Mouse (Mus musculus) neural tube, embryonic 15.5 days (tissue): ENCODE results near the gene Mrps14. TPM values are rescaled to one million over a fixed set of nuclear protein-coding genes. Genes with fewer than 3 reads are reported as not detected.

Experiments used
- ATAC-seq: fragments of 200-750 bp; cut with Nextera tagmentation; 2 replicates; pipeline ENCODE4 v1.8.0; 2017; ENCODE audit warnings: mild to moderate bottlenecking, moderate TSS enrichment, moderate library complexity; ENCODE audit not compliant: low FRiP score
- H3K27ac ChIP-seq: fragments of 300-500 bp; sonication (generic); replicated peaks from 2 replicates; pipeline ENCODE4 v1.5.1; 2015; ENCODE audit warnings: mild to moderate bottlenecking, inconsistent platforms
- H3K27me3 ChIP-seq: fragments of 300-500 bp; sonication (generic); replicated peaks from 2 replicates; pipeline ENCODE4 v1.6.1; 2015; ENCODE audit warnings: inconsistent platforms
- H3K36me3 ChIP-seq: fragments of 300-500 bp; sonication (generic); 2 replicates; pipeline ENCODE4 v1.6.1; 2015; ENCODE audit warnings: inconsistent platforms
- H3K4me1 ChIP-seq: fragments of 300-500 bp; sonication (generic); 2 replicates; pipeline ENCODE4 v1.6.1; 2015; ENCODE audit warnings: inconsistent platforms
- H3K4me2 ChIP-seq: fragments of 300-500 bp; sonication (generic); 2 replicates; pipeline ENCODE4 v1.6.1; 2015; ENCODE audit warnings: inconsistent platforms, mild to moderate bottlenecking, moderate library complexity
- H3K4me3 ChIP-seq: fragments of 300-500 bp; sonication (generic); replicated peaks from 2 replicates; pipeline ENCODE4 v1.5.1; 2015; ENCODE audit warnings: mild to moderate bottlenecking, inconsistent platforms
- H3K9ac ChIP-seq: fragments of 300-500 bp; sonication (generic); replicated peaks from 2 replicates; pipeline ENCODE4 v1.6.1; 2015; ENCODE audit warnings: mild to moderate bottlenecking, inconsistent platforms
- H3K9me3 ChIP-seq: fragments of 300-500 bp; sonication (generic); replicated peaks from 2 replicates; pipeline ENCODE4 v1.6.1; 2016; ENCODE audit warnings: inconsistent platforms
- WGBS: fragments of 180-500 bp; shearing (Covaris S2); methylation state at CpG from one replicate; pipeline ENCODE4 v1.1.7; 2015; ENCODE audit warnings: mixed read lengths; 5-methylcytosine and 5-hydroxymethylcytosine counted together
- polyA plus RNA-seq: library from polyadenylated mRNA; unstranded; fragments of >200 nt; fragmentation: Nextera tagmentation; extraction: Ambion mirVana; gene quantifications from 2 replicates; pipeline ENCODE4 v1.2.1, GENCODE M21; 2015

Gene Mrps14
- 130 and 154 TPM in 2 replicates for polyA plus RNA-seq

DNA sequence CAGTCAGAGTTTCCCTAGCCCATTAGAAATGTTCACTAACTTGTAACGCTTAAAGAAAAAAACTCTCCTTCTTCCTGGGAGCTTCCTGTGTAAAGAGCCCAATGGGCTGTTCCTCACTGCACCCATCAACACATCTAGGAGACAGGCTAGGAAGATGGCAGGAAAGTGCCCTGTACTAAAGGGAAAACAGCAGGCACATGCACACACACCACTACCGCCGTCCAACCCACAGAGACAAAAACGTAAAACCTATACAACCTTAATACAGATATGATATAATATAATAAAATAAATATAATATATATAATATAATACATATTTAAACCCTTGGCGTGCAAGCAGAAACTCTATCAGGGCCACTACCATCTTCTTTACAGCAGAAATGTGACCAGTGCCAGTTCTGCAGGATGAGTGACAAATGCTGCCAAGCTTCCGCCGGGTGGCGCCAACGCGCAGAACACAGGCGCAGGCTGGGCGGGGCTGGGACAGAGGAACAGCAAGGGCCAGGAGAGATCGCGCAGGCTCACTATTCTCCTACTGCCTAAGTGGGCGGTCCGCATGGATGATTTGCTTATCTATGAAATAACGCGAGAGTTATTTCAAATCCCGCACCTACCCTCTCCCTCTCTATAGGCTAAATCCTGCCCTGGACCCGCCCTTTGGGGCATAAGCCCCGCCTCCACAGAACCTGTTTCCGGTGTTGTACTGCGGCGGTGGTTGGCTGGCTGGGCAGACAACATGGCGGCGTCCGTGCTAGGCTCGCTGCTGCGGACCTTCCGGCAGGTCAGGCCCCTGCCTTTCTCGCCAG, at the start of gene Mrps14:
Gene Mrps14, plus strand, starts transcription at position 687 of the 808 bp plus-strand sequence.
- Histone ChIP-seq H3K4me2 (peak within 1 kb of the TSS; percentile 71), H3K9ac (peak within 1 kb of the TSS; percentile 76), H3K36me3 (peaks cover 17% of the 10 kb centered on the region), H3K4me3 (peak within 1 kb of the TSS; percentile 76), H3K27ac (peak within 1 kb of the TSS; percentile 84), H3K9me3 (no peaks in the 10 kb centered on the region), H3K27me3 (no peaks in the 10 kb centered on the region), H3K4me1 (peaks cover 14% of the 10 kb centered on the region)
- ATAC-seq: peak; percentile 99
- WGBS: 8% methylated on average over 31 of the region's 31 CpGs

DNA sequence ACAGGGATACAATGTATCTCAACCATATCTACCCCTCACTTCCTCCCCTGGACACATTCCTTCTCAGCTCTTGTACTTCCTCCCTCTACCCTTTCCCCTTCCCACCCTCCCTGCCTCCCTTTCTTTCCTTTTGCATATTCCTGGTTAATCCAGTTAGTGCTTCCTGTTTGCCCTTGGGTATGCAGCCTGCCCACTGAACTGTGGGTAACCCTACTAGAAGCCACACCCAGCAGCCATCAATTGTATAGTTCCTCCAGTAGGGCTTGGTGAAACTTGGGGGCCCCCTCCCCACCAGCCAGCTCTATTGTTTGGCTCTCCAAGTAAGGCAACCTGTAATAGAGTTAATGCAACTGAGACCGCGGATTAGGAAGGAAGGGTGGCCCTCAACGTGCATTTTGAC, 49.4 kb upstream of the Mrps14 start:
- no peak overlapping the region for H3K4me3 ChIP-seq
- H3K27me3 ChIP-seq: no peaks in the 10 kb centered on the region
- H3K36me3 ChIP-seq: no peaks in the 10 kb centered on the region
- WGBS: 76% methylated on average over 3 of the region's 3 CpGs
- no peaks in the 10 kb centered on the region for H3K9me3 ChIP-seq
- 0 out of 2 replicates have a peak, but pooled peaks cover 11% of the 10 kb centered on the region for H3K4me1 ChIP-seq
- H3K27ac ChIP-seq: no peak overlapping the region
- no peak overlapping the region for H3K9ac ChIP-seq
- no peak overlapping the region for H3K4me2 ChIP-seq
- no peak for ATAC-seq

DNA sequence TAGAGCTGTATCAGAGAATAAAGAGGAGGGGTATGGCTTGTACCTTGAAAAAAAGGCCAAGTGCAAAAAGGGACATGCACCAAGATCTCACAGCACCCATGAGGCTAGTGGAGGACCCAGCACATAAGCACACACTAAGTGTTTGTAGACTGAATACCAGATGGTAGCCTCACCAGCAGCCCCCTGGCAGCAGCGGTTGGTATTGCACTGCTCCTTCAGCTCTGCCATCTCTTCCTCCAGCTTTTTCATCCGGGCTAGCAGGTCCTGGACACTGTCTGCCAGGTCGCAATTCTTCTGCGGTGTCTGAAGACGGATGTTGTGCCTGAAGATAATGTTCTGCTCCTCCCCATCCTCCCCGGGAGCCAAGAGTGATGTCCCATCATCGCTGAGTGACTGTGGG, 47.7 kb upstream of the Mrps14 start:
- WGBS: 85% methylated on average over 7 of the region's 7 CpGs
- no peak for ATAC-seq
- H3K9me3 ChIP-seq: no peaks in the 10 kb centered on the region
- H3K9ac ChIP-seq: no peak overlapping the region
- H3K27ac ChIP-seq: no peak overlapping the region
- H3K4me2 ChIP-seq: no peak overlapping the region
- H3K4me3 ChIP-seq: no peak overlapping the region
- no peaks in the 10 kb centered on the region for H3K36me3 ChIP-seq
- H3K4me1 ChIP-seq: 0 out of 2 replicates have a peak, but pooled peaks cover 11% of the 10 kb centered on the region
- H3K27me3 ChIP-seq: no peaks in the 10 kb centered on the region

DNA sequence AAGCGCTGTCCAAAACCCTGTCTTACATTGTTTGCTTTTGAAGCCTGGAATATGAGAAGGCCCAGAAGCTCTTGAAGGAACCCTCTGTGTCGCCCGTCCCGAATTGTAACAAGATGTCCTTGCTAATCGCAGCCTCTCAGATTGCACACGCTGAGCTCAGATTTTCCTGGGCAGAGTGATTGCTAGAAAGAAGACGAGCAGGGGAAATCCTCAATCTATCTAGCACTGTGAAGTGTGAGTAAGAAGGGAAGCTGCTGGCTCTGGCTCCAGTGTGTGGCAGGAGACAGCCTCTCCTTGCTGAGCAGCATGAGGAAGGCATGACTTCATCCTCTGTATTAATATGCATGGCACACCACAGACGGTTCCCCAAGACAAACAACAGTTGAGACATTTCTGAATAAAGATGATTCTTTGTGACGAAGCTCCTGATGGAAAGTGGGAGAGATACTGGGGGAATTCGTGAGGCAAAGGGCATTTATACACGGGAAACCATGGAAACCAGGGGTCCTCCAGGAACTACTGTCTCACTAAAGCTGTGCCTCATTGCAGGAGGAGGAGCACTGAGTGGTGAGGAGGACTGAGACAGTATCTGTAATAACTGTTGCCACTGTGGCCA, 45.6 kb upstream of the Mrps14 start:
- Histone ChIP-seq H3K4me2 (no peak overlapping the region), H3K9me3 (no peaks in the 10 kb centered on the region), H3K4me3 (no peak overlapping the region), H3K36me3 (no peaks in the 10 kb centered on the region), H3K27ac (no peak overlapping the region), H3K27me3 (no peaks in the 10 kb centered on the region), H3K9ac (no peak overlapping the region), H3K4me1 (0 out of 2 replicates have a peak, but pooled peaks cover 11% of the 10 kb centered on the region)
- ATAC-seq: no peak
- WGBS: 62% methylated on average over 11 of the region's 11 CpGs

DNA sequence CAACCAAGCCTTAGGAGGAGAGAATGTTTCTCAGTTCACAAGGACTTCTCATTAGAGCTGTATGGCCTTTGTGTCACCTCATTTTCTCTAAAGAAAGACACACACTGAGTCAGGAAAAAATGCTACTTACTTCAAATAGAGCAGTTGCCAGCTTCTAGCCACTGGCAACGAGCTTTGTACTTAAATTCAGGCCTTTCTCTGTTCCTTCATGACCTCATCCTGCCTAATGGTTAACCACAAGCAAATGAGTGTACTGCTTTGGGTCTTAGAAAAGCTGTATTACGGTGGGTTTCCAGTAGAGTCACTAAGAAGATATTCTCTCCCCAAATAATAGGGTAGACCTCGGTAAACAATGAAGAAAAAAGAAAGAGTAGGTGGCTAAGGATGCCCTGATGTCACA, 44.3 kb upstream of the Mrps14 start:
- Histone ChIP-seq H3K27me3 (no peaks in the 10 kb centered on the region), H3K4me3 (no peak overlapping the region), H3K4me2 (no peak overlapping the region), H3K4me1 (0 out of 2 replicates have a peak, but pooled peaks cover 11% of the 10 kb centered on the region), H3K27ac (no peak overlapping the region), H3K9me3 (no peaks in the 10 kb centered on the region), H3K36me3 (no peaks in the 10 kb centered on the region), H3K9ac (no peak overlapping the region)
- WGBS: 76% methylated on average over 3 of the region's 3 CpGs
- no peak for ATAC-seq

DNA sequence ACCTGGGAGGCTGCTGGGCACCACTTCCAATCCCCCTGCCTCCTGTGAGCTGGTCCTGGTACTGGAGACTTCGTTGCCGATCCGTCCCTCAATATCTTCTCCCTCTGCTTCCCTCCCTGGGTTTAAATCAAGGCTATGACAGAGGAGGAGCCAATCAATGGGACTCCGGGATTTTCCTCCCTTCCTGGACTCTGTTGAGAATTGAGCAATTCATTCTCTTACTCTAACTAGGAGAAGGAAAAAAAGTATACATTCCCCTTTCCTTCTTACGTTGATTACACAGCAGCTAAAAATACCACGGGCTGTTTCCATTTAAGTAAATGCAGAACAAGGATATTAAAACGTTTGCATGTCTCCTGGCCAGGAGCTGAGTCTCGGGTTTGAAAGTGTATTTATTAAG, 41.5 kb upstream of the Mrps14 start, which contains the start of gene Tnn:
Gene Tnn, minus strand, starts transcription at position 101 of the 400 bp plus-strand sequence.
- no peak within 1 kb of the TSS for H3K27ac ChIP-seq
- 76% methylated on average over 8 of the region's 8 CpGs for WGBS
- no peak within 1 kb of the TSS for H3K9ac ChIP-seq
- no peaks in the 10 kb centered on the region for H3K9me3 ChIP-seq
- H3K36me3 ChIP-seq: no peaks in the 10 kb centered on the region
- no peak for ATAC-seq
- H3K4me3 ChIP-seq: no peak within 1 kb of the TSS
- no peak within 1 kb of the TSS for H3K4me2 ChIP-seq
- H3K4me1 ChIP-seq: 0 out of 2 replicates have a peak, but pooled peaks cover 11% of the 10 kb centered on the region
- no peaks in the 10 kb centered on the region for H3K27me3 ChIP-seq

DNA sequence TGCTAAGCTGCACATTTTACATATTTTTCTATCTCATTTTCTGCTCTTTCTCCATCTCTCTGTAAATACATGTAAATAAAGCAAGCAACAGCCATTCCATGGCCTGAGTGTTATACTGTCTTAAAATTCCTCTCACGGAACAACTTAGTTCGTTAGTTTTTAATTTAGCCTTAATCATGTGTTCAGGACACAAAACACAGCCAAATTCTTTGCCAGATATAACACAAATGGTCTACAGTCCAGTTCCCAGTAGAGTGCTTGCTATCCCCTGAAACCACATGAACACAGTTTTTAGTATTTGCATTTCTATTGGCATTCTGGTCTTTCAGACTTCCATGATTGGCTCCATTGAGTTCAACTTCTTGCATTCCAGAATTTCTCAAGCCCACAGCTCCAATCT, 36.8 kb upstream of the Mrps14 start:
- Histone ChIP-seq H3K36me3 (no peaks in the 10 kb centered on the region), H3K4me3 (no peak overlapping the region), H3K27ac (no peak overlapping the region), H3K9me3 (no peaks in the 10 kb centered on the region), H3K27me3 (no peaks in the 10 kb centered on the region), H3K9ac (no peak overlapping the region), H3K4me2 (no peak overlapping the region), H3K4me1 (no peaks in the 10 kb centered on the region)
- WGBS: 86% methylated on average over 2 of the region's 2 CpGs
- no peak for ATAC-seq

DNA sequence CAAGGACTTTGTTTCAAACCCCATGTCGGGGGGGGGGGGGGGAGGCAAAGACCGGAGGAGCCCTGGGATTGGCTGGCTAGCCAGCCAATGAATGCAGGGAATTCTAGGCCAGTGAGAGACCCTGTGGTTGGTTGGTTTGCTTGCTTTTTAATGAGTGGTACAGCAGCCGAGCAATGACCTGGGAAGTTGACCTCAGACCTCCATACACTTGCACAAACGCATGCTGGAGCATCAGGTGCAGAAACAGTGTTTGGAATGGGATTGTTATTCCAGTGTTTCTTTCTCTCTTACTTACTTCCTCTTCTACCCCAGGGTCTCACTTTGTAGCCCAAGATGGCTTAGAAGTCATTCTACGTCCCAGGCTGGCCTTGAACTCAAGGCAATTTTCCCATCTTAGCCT, 28.4 kb upstream of the Mrps14 start:
- 73% methylated on average over 4 of the region's 5 CpGs for WGBS
- Histone ChIP-seq H3K4me2 (no peak overlapping the region), H3K27ac (no peak overlapping the region), H3K36me3 (no peaks in the 10 kb centered on the region), H3K9ac (no peak overlapping the region), H3K9me3 (no peaks in the 10 kb centered on the region), H3K27me3 (no peaks in the 10 kb centered on the region), H3K4me3 (no peak overlapping the region), H3K4me1 (no peaks in the 10 kb centered on the region)
- no peak for ATAC-seq

DNA sequence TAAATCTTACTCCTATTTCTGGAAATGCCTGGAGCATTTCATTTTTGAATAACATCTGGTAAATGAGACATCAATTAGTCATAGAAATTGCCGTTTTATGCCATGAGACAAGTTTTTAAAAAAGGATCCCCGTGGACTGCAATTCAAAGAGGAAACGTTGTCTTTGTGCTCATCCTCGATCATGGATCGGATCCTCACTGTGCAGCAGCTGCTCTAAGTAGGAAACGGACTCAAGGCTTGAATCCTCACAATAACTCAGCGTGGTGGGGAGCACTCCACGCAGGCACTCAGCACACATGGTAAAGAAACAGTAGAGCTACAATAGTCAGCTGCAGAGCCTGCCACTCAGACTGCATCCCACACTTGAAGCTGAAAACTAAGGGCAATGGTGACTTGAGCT, 18.1 kb upstream of the Mrps14 start:
- H3K27ac ChIP-seq: no peak overlapping the region
- no peaks in the 10 kb centered on the region for H3K9me3 ChIP-seq
- no peak overlapping the region for H3K4me2 ChIP-seq
- WGBS: 57% methylated on average over 8 of the region's 8 CpGs
- no peaks in the 10 kb centered on the region for H3K4me1 ChIP-seq
- H3K36me3 ChIP-seq: no peaks in the 10 kb centered on the region
- no peak overlapping the region for H3K9ac ChIP-seq
- no peak for ATAC-seq
- H3K27me3 ChIP-seq: no peaks in the 10 kb centered on the region
- H3K4me3 ChIP-seq: no peak overlapping the region

DNA sequence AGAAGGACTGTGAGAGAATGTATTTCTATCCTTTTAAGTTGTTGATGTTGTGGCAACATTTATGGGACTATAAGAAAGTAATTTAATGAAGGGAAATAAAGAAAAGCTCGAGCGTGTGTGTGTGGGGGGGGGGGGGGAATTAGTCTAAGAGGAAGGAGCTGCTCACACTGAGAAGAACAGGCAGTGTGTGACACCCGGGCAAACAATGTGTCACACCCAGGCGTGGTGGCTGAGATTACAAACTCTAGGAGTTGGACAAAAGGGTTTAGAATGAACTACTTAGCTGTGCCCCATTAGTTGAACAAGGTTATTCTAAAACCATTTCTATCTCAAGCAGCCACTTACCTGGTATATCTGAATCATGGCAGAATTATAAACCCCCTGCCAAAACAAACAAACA, 13.8 kb upstream of the Mrps14 start:
- Histone ChIP-seq H3K36me3 (no peaks in the 10 kb centered on the region), H3K4me1 (peaks cover 6% of the 10 kb centered on the region; the same call in 1 of the 2 replicates), H3K4me2 (no peak overlapping the region), H3K27ac (no peak overlapping the region), H3K4me3 (no peak overlapping the region), H3K27me3 (no peaks in the 10 kb centered on the region), H3K9me3 (no peaks in the 10 kb centered on the region), H3K9ac (no peak overlapping the region)
- 67% methylated on average over 4 of the region's 4 CpGs for WGBS
- no peak for ATAC-seq

DNA sequence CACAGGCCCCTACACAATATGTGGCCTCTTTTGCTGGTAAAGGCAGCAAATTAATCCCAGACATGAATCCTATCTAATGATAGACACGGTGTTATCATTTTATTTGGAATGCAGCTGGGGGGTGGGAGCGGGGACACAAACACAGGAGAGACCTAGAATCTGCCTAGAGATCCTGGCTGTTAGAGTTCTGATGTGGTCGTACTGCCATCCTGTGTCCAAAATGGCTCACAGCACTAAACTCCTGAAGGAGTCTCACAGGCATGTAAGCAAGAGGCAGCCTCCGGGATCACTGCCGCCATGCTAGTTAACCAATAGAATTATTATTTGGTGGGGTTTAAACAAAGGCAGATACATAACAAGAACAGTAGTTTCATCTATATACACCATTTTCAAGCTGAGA, 10.5 kb upstream of the Mrps14 start:
- H3K9ac ChIP-seq: no peak overlapping the region
- H3K27ac ChIP-seq: no peak overlapping the region
- no peaks in the 10 kb centered on the region for H3K9me3 ChIP-seq
- WGBS: 12% methylated on average over 5 of the region's 5 CpGs
- no peaks in the 10 kb centered on the region for H3K36me3 ChIP-seq
- H3K4me1 ChIP-seq: peaks cover 6% of the 10 kb centered on the region; the same call in 1 of the 2 replicates
- H3K4me3 ChIP-seq: no peak overlapping the region
- ATAC-seq: peak; percentile 93
- no peak overlapping the region; the same call in 1 of the 2 replicates for H3K4me2 ChIP-seq
- H3K27me3 ChIP-seq: no peaks in the 10 kb centered on the region

DNA sequence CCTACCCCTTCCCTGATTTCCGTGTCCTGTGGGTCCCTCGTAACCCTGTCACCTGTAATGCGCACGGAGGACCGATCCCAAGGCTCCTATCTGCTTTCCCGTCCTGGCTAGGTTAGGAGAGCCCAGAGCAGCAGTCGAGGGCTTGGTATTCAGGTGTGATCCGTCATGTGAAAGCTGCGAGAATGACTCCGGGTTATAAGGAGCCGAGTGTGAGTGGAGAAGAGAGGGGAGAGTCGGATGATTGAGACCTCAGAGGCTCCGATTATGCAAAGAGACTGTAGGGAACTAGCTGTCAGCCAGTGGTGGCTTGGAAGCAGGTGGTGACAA, 285 bp downstream of the Mrps14 start:
- Histone ChIP-seq H3K4me2 (peak overlapping the region; percentile 71), H3K27me3 (no peaks in the 10 kb centered on the region), H3K4me3 (peak overlapping the region; percentile 76), H3K36me3 (peaks cover 20% of the 10 kb centered on the region), H3K4me1 (peaks cover 14% of the 10 kb centered on the region), H3K9ac (peak overlapping the region; percentile 76), H3K27ac (peak overlapping the region; percentile 84), H3K9me3 (no peaks in the 10 kb centered on the region)
- ATAC-seq: peak; percentile 63
- under 1% methylated on average over 13 of the region's 13 CpGs for WGBS
